Mouse (Mus musculus) G1E (cell line): ENCODE data around the gene Kcnq1.

Experiments used
- CTCF ChIP-seq: IDR thresholded peaks from 2 replicates; pipeline ENCODE4 v1.5.1; 2012; ENCODE audit warnings: low read depth, low read length, inconsistent platforms, mixed read lengths
- GATA1 ChIP-seq: IDR thresholded peaks from 2 replicates; pipeline ENCODE4 v1.6.1; 2012; ENCODE audit warnings: borderline replicate concordance, low read length, inconsistent platforms, mixed read lengths
- GATA2 ChIP-seq: IDR thresholded peaks from 2 replicates; pipeline ENCODE4 v1.6.1; 2012; ENCODE audit warnings: low read depth, low read length, inconsistent platforms, borderline replicate concordance
- TAL1 ChIP-seq: conservative IDR thresholded peaks from 2 replicates; pipeline ENCODE4 v1.6.1; 2012; ENCODE audit warnings: low read depth, low read length, inconsistent platforms, mixed read lengths

DNA sequence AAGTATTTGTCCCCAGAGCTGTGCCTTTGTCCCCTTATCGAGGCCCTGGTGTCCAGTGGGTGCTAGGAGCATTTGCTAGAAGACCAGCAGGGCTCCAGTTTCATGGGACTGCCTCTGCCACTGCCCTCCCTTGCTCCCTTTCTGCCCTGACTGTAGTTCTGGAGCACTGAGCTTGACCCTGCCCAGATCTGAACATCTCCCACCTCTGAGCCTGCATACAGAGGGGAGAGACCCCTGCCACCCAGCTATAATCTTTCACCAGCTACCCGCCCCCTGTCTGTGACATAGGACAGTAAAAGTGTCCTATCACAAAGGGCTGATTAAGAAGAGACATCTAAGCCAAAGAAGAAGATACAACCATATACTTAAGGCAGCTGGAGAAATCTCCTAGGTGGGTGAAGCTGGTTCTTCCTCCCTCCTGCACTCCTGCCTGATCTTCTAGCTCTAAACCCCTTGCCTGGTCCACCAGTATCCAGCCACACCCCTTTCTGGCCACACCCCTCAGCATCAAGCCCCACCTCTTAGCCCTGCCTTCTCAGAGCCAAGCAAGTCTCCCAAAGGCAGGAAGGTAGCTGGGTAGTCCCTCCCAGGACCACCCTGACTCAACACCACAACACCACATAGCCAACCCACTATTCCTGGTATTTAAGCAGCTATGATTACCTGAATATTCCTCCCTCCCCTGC lies 322.8 kb downstream of the Kcnq1 start:
- TF ChIP-seq GATA2 (no peak), GATA1 (no peak), CTCF (no peak), TAL1 (no peak)
